Mouse (Mus musculus) brain, embryonic 18.5 days (tissue): Measurements from ENCODE around the gene Btg2.
A peak's percentile ranks its signal among the peaks of the same experiment; 100 is the strongest.

ENCODE experiments used
- DNase-seq: peaks from one replicate; pipeline ENCODE4 v3.0.0-alpha.2; 2012; ENCODE audit warnings: low read depth, low spot score

Gene Btg2

DNA sequence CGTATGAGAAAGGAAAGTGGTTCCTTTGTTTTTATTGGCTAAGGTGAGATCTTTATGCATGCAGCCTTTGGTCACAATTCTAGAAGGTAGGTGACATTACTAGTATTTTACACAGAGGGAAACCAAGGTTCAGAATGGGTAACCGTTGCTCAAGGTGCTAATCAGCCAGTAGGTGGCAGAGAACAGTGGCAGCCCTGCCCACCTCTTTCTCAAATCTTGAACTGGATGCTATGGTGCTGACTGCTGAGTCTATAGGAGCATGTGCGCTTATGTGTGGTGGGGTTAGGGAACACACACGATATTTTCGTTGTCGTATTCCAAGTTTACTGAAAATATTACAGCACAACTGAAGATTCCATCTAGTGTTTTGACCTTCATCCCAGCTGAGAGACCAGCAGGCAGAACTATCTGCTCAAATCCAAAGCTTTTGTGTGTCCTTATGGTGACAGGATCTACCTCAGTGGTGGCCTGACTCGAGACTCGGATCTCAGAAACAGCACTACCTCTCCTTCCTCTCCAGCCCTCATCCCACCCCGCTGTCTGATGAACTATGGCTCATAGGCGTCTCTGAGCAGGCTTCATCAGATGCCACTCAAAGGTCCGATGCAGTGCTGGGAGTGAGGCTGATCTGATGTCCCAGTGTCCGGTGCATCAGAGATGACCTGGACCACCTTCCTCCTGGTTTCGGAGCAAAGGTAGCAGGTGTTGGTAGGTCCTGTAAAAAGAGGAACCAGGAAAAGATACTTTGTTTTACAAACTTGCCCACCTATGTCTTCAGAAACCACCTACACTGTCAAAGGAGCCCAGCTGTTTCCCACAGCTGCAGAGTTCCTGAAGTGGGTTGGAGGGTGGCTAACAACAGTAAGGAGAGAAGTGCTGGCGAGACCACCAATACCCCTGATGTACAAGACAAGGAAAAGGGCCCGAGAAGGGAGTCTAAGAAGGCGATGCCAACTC lies 18.9 kb downstream of the Btg2 start:
- DNase-seq, result no peak

DNA sequence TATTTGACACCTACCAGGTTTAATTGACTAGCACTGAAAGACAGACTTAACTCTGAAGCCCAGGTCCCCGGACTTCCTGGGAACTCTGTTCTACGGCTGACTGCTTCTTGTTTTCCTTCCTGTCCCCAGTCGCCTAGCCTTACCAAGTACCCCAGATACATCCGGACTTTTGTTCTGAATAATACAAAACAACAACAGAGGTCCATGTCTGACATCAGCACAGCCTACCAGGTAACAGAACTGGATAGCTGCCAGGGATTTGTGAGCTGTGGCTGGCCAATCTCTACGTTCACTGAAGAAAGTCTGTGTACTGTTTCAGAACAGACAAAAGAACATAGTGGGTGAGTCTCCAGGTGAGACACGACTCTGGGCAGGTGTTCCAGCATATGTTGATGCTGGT lies 20.1 kb downstream of the Btg2 start:
- DNase-seq, result no peak

GRCm38 (mm10) chr1:134057736-134058135 lies 21.2 kb downstream of the Btg2 start:
- DNase-seq, result no peak

GRCm38 (mm10) chr1:134056285-134056684 lies 22.6 kb downstream of the Btg2 start:
- DNase-seq, result no peak

GRCm38 (mm10) chr1:134055666-134056245 lies 23.2 kb downstream of the Btg2 start:
- DNase-seq, result no peak

DNA sequence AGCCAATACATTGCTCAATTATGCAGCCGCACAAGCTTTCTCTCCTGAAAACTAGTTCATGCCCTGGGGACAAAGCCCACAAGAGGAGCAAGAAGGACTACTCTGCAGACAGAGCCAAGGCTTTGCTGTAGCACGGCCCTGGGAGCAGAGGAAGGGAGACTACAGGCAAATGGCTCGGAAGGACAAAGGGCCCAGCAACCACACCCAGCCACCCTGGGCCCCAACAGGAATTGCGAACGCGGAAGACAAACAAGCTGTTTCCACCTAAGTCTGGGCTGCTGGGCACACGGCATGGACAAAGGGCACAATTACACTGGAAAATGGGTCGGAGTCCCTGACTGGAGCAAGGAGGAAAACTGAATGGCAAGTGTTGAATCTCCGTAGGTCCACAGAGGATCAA lies 23.9 kb downstream of the Btg2 start:
- DNase-seq, result no peak

DNA sequence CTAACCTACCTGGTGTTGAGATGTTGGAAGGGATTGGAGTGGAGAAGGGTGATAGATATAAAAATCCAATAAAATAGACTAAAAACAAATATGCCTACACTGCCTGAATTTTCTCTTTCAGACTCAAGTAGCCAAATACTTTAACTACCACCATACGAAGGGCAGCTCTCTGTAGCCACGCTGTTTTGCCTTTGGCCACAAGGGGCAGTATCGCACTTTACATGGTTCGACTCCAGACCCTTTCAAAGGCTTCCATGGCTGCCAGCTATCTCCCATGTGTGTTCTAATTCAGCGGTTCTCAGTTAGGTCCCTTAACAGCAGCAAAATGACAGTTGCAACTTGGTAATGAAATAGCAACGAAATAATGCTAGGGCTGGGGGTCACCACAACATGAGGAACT lies 25.7 kb downstream of the Btg2 start:
- no peak for DNase-seq

DNA sequence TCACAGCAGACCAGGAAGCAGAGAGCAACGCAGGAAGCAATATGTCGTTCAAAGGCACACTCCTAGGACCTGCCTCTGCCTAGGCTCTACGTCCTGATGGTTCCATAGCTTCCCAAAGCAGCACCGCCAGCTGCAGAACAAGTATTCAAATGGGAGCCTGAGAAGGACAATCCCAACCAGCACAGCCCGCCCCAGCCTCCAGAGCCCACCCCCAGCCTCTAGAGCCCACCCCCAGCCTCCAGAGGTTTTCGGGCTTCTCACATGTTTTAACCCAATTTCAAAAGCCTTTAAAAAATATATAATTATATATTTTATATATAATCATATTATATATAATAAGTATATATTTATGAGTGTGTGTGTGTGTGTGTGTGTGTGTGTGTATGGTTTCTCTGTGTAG lies 29.4 kb downstream of the Btg2 start:
- no peak for DNase-seq

GRCm38 (mm10) chr1:134048759-134049158 lies 30.2 kb downstream of the Btg2 start:
- peak; percentile 69 for DNase-seq

GRCm38 (mm10) chr1:134047431-134047830 lies 31.5 kb downstream of the Btg2 start:
- DNase-seq, result no peak

- no peak for DNase-seq
Measured at GRCm38 (mm10) chr1:134046387-134046786, 32.5 kb downstream of the Btg2 start.

- peak; percentile 76 for DNase-seq
Measured at GRCm38 (mm10) chr1:134045971-134046370, 32.9 kb downstream of the Btg2 start.

- DNase-seq, result no peak
Measured at GRCm38 (mm10) chr1:134044805-134045204, 34.1 kb downstream of the Btg2 start.

GRCm38 (mm10) chr1:134042341-134042740 lies 36.6 kb downstream of the Btg2 start:
- DNase-seq, result no peak

DNA sequence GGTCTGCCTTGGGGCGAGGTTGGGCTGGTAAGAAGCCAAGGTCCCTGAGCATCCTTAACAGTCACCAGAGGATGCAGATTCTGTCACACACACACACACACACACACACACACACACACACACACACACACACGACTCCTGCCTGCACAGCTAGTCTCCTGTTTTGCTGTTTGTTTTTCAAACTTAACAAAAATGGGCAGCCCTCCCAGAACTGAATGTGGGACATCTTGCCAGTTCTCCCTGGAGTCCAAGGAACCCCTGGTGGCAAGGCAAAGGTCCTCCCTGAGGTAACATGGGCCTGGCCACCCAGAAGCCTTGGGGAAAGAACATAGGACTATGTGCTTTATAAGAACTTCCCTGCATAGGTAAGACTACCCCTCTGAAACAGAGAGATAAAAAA lies 37.0 kb downstream of the Btg2 start:
- DNase-seq, result no peak

DNA sequence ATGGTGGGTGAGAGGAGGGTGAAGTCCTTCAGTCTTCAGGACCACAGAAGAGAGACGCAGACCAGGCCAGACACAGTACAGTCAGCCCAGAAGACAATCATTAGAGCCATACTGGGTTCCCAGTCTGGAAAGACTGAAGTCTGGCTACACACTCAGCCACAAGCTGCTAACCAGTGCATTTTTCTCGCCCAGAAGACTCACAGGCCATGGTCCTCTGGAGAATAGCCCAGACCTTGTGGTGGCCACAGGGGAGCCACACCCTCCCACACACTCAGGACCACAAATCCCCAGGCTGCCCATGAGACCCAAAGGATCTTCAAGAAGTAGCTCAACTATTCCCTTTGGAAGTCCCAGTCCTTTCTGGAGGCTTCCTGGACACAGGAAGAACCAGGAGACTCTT lies 39.6 kb downstream of the Btg2 start:
- no peak for DNase-seq

GRCm38 (mm10) chr1:134038336-134038735 lies 40.6 kb downstream of the Btg2 start:
- DNase-seq, result no peak

DNA sequence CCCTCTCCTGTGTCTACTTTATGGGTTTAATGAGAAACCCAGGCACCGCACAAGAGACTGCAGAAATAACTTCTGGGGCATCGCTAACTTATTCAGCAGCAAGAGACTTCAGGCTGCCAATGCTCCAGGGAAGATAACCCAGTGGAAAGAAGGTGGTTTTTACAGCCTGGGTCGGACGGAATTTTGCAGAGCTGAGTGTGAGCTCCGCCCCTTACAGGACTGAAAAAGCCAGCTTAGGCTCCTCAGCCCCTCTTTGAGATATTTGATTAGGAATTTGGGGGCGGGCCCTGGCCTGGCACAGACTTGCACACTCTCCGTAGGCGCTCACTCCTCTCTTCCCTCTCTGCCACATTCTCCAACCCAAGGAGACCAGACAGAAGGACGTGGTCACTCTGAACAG lies 41.7 kb downstream of the Btg2 start, which contains the start of gene Fmod:
Gene Fmod, plus strand, starts transcription at position 83 of the 400 bp plus-strand sequence.
- no peak for DNase-seq

DNA sequence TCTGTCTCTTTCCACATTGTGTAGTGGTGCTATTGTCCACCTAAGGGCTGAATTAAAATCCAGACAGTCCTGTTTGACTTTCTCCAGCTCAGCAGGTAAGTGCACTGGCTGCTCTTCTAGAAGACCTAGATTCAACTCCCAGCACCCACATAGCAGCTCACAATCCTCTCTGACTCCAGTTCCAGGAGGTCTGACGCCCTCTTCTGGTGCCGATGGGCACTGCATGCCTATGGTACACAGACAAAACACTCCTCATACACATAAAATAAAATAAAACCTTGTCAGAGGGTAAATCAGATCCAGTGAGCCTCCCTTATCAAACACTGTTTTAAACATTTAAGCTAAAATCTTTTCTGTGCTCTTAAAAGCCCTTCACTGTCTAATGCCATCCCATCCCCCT lies 42.4 kb downstream of the Btg2 start:
- DNase-seq, result no peak

DNA sequence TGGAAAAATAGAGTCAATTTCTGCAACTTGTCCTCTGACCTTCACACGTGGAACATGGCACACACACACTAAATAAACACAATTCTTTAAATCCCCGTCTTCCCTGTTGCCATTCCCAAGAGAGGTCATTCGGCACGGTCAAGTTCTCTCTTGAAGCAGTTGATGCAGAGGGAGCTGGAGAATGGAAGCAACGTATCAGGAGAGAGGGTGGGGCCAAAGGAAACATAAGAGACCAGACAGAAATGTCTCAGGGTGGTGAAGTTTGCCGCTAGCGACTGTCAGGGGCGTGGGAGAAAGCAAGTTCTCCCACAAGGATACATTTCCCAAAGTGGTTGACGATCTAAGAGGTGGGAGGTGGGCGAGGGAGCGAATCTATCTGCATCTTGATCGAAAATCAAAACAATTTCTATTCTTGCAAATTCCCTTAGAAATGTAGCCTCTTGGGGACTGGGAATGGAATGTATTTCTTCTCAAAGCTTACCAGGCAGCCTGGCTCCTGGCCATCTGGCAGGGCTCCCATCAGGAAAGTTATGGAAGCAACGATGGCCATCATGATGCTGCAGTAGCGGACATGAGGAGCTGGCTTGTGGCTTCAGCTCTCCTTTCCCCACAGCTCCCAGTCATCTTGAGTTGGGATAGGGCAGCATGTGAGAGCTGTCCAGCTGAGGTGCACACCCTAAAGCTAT lies 50.6 kb downstream of the Btg2 start:
- DNase-seq, result no peak

- peak; percentile 28 for DNase-seq
Measured at GRCm38 (mm10) chr1:134026741-134027140, 52.2 kb downstream of the Btg2 start.

GRCm38 (mm10) chr1:134025975-134026374 lies 52.9 kb downstream of the Btg2 start:
- no peak for DNase-seq
